Mouse (Mus musculus) testis, adult 2 months (tissue): ENCODE results near the gene Metap1. TPM values are rescaled to one million over a fixed set of nuclear protein-coding genes. Genes with fewer than 3 reads are reported as not detected.

Experiments
- H3K27ac ChIP-seq: fragments of 200-500 bp; 2 replicates; pipeline ENCODE4 v1.5.1; 2012; ENCODE audit warnings: low read depth, low read length; ENCODE audit not compliant: control insufficient read depth, insufficient read depth
- H3K27me3 ChIP-seq: fragments of 200-500 bp; 2 replicates; pipeline ENCODE4 v1.6.1; 2012; ENCODE audit warnings: mild to moderate bottlenecking, low read length, moderate library complexity; ENCODE audit not compliant: control insufficient read depth, insufficient read depth
- H3K36me3 ChIP-seq: fragments of 200-500 bp; 2 replicates; pipeline ENCODE4 v1.6.1; 2012; ENCODE audit warnings: mild to moderate bottlenecking, low read length; ENCODE audit not compliant: control insufficient read depth, insufficient read depth
- H3K4me1 ChIP-seq: fragments of 200-500 bp; 2 replicates; pipeline ENCODE4 v1.6.1; 2012; ENCODE audit warnings: low read length; ENCODE audit not compliant: control insufficient read depth, insufficient read depth
- H3K4me3 ChIP-seq: fragments of 200-500 bp; 2 replicates; pipeline ENCODE4 v1.5.1; 2012; ENCODE audit warnings: low read depth, mild to moderate bottlenecking, low read length, moderate library complexity, mixed read lengths; ENCODE audit not compliant: control insufficient read depth
- CTCF ChIP-seq: fragments of 200-500 bp; IDR thresholded peaks from 2 replicates; pipeline ENCODE4 v1.5.1; 2012; ENCODE audit warnings: low read depth, mild to moderate bottlenecking, inconsistent platforms, low read length, moderate library complexity; ENCODE audit not compliant: control insufficient read depth, insufficient read depth, insufficient replicate concordance
- POLR2A ChIP-seq: fragments of 200-500 bp; IDR thresholded peaks from 2 replicates; pipeline ENCODE4 v1.6.1; 2012; ENCODE audit warnings: low read depth, mild to moderate bottlenecking, inconsistent platforms, low read length, moderate library complexity; ENCODE audit not compliant: control insufficient read depth
- polyA plus RNA-seq: library from polyadenylated mRNA; depleted of rRNA; stranded (reverse); fragments of >200 nt; gene quantifications from 2 replicates; pipeline ENCODE4 v1.2.3, GENCODE M21; 2012

Metap1 gene
- polyA plus RNA-seq, 1 experiment, result 25.7 TPM

- Histone ChIP-seq H3K36me3 (no peaks in the 10 kb centered on the region), H3K4me3 (peak overlapping the region; percentile 99), H3K27ac (peak overlapping the region; percentile 86), H3K27me3 (no peaks in the 10 kb centered on the region), H3K4me1 (peaks cover 5% of the 10 kb centered on the region)
- TF ChIP-seq CTCF, result no peak
- TF ChIP-seq POLR2A, result peak; percentile 26; the same call in 1 of the 2 replicates
These were observed 38.4 kb upstream of the Metap1 start for GRCm38 (mm10) chr3:138527667-138528231.

- Histone ChIP-seq H3K36me3 (no peaks in the 10 kb centered on the region), H3K27ac (peak overlapping the region; percentile 100), H3K27me3 (no peaks in the 10 kb centered on the region), H3K4me1 (peaks cover 5% of the 10 kb centered on the region), H3K4me3 (peak overlapping the region; percentile 99)
- TF ChIP-seq POLR2A (peak; percentile 77), CTCF (no peak)
These were observed 37.8 kb upstream of the Metap1 start for GRCm38 (mm10) chr3:138526916-138527666.

DNA sequence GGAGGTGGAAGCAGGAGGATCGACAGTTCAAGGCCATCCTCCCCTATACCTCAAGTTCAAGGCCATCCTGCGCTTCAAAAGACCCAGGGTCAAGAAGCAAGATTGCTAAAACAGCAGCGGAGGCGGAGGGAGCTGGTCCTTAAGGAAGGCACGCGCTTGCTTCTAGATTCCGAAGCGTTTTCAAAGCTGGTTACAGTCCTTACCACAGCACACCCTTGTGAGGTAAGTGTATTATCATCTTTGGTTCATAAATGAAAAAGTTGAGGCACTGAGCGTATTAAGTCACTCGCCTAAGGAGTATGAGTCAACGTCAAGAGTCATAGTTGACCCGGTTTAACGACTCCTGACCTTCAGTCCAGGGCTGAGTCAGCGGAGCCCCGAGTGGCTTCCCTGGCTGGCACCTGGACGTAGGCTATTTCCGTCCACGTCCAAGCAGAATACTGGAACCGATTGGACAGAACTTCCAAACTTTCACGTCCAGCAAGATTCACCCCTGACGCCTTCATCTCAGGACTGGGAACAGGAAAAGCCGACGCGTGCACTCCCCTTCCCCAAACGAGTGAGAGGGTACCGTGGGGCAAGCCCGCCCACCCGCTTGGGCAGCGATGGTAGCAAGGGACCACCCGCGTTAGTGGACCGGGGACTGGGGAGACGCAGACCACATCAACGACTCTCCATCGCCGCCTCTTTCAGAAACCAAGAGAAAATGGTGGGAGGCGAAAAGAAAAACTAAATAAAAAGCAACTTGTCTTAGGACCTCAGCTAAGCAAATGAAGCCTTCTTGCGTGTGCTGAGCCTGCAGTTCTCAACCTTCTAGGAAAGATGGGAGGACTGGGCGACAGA, 37.0 kb upstream of the Metap1 start, which contains the start of gene Eif4e:
Gene Eif4e, plus strand, starts transcription at position 107 of the 843 bp plus-strand sequence.
- H3K4me3 ChIP-seq, result peak within 1 kb of the TSS; percentile 99
- H3K4me1 ChIP-seq, result peaks cover 5% of the 10 kb centered on the region
- no peaks in the 10 kb centered on the region for H3K36me3 ChIP-seq
- no peaks in the 10 kb centered on the region for H3K27me3 ChIP-seq
- peak within 1 kb of the TSS; percentile 96 for H3K27ac ChIP-seq
- peak; percentile 67 for TF ChIP-seq POLR2A
- TF ChIP-seq CTCF, result no peak

- TF ChIP-seq POLR2A, result no peak
- TF ChIP-seq CTCF, result no peak
These were observed 36.2 kb upstream of the Metap1 start for GRCm38 (mm10) chr3:138525494-138525893.

DNA sequence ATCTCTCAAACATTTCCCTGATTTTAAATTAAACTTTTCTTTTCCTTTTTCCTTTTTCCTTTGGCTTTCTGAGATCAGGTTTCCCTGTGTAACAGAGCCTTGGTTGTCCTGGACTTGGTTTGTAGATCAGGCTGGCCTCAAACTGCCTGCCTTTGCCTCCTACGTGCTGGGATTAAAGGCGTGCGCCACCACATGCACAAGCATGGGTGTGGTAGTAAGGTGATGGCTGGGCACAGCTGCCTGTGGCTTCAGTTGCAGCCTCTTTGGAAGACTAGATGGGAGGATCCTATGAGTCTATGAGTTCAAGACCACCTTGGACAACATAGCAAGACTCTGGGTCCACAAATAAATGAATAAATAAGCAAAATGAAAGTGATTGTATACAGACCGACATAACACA, 34.6 kb upstream of the Metap1 start:
- Histone ChIP-seq H3K27ac (no peak overlapping the region), H3K27me3 (no peaks in the 10 kb centered on the region), H3K36me3 (no peaks in the 10 kb centered on the region), H3K4me1 (peaks cover 5% of the 10 kb centered on the region), H3K4me3 (peak overlapping the region; percentile 72)
- TF ChIP-seq CTCF (no peak), POLR2A (no peak)

More at GRCm38 (mm10) chr3:138525494-138525893, 36.2 kb upstream of the Metap1 start:
- Histone ChIP-seq H3K27me3 (no peaks in the 10 kb centered on the region), H3K4me1 (peaks cover 5% of the 10 kb centered on the region), H3K36me3 (no peaks in the 10 kb centered on the region), H3K4me3 (peak overlapping the region; percentile 99; the same call in 1 of the 2 replicates), H3K27ac (peak overlapping the region; percentile 96; the same call in 1 of the 2 replicates)

GRCm38 (mm10) chr3:138519218-138519617, 29.9 kb upstream of the Metap1 start:
- no peaks in the 10 kb centered on the region for H3K27me3 ChIP-seq
- TF ChIP-seq CTCF (no peak), POLR2A (no peak)

GRCm38 (mm10) chr3:138517881-138518280, 28.6 kb upstream of the Metap1 start:
- Histone ChIP-seq H3K27ac (no peak overlapping the region), H3K4me1 (peaks cover 2% of the 10 kb centered on the region; the same call in 1 of the 2 replicates), H3K27me3 (no peaks in the 10 kb centered on the region), H3K4me3 (no peak overlapping the region), H3K36me3 (no peaks in the 10 kb centered on the region)
- TF ChIP-seq CTCF, result no peak
- no peak for TF ChIP-seq POLR2A

More at GRCm38 (mm10) chr3:138519218-138519617, 29.9 kb upstream of the Metap1 start:
- Histone ChIP-seq H3K36me3 (no peaks in the 10 kb centered on the region), H3K27ac (no peak overlapping the region), H3K4me1 (peaks cover 2% of the 10 kb centered on the region; the same call in 1 of the 2 replicates), H3K4me3 (no peak overlapping the region)
